Mouse (Mus musculus): ENCODE results near the gene Ndufaf5. TPM values are rescaled to one million over a fixed set of nuclear protein-coding genes. Genes with fewer than 3 reads are reported as not detected.
"Not testable (repeated sequence)": the region's sequence is repeated elsewhere in the genome, so short reads cannot be mapped to it uniquely, and the experiment has no call there.

Gene Ndufaf5
- total and polyA plus RNA-seq, 3 experiments: 11.8 to 27.3 (median 16.8) TPM

DNA sequence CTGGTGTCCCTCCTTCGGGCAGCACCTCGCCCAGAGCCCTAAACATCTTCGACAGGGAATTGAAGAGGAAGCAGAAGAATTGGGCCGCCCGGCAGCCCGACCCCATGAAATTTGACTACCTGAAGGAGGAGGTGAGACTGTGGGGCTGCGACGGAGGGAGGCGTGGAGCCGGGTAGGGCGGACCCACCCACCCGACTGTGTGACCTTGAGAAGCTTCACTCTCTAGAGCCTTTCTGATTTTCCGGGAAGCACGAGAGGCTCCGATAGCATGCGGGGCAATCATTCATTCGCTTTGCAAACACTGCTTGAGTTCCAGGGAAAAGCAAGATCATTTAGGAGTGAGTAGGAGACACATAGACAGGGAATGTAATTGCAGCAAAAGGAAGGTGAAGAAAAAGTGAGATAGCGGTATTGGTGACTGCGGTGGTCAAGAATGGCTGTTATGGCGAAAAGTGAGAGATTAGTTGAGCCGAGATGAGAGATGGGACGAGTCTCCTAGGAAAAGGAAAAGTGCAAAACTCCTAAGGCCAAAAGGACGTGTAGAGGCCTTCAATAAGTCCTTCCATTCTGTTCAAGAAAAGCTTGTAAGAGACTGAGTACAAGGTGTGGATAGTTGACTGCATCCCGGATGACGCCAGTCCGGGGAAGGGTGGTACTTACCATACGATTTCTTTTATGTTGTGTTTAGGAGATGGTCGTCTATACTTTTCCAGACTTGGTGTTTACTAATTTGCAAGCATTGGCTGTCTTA lies 529 bp downstream of the Ndufaf5 start:
- H3K4me1 ChIP-seq (ENCODE audit: insufficient read depth, low read depth, low read length): peaks cover 34% of the 10 kb centered on the region
- TF ChIP-seq CTCF (IDR thresholded peaks at IDR 0.05; ENCODE audit: low read depth, low read length): no peak
- no peak for TF ChIP-seq TAL1 (conservative IDR thresholded peaks at IDR 0.05; ENCODE audit: low read depth, low read length)
- TF ChIP-seq GATA1 (IDR thresholded peaks at IDR 0.05; ENCODE audit: borderline replicate concordance, low read length): no peak
- no peak for TF ChIP-seq POLR2AphosphoS5 (IDR thresholded peaks at IDR 0.05; ENCODE audit: insufficient replicate concordance, low read depth, low read length)
- TF ChIP-seq GATA2 (IDR thresholded peaks at IDR 0.05; ENCODE audit: borderline replicate concordance, low read depth, low read length): no peak

DNA sequence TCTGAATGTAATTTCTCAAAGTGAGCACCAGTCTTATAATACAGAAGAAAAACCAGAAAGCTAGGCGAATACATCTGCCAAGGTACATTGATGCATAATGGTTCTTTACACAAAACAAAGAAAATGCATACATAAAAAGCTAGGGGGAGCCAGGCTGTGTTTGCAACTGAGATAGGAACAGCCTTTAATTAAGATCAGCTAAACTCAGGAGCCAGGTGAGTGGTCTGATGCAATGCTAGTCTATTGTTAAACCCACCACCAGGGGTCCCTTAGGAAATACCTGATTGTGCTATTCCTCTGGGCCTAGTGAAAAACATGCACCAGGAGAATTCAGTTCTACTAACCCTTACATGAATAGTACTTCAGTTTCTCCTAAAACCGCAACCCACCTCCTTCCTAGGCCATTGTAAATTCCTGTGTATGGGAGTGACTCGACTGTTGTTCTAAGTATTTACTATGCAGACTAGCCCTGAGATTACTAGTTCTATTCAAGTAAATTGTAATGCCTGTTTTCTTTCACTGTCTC lies 15.3 kb downstream of the Ndufaf5 start:
- not testable (repeated sequence) for ATAC-seq (ENCODE audit: extremely low read depth, insufficient number of reproducible peaks, low FRiP score, poor library complexity, severe bottlenecking); H3K4me3 ChIP-seq (ENCODE audit: low read depth, low read length); DNase-seq (ENCODE audit: low spot score); H3K9me3 ChIP-seq (replicated peaks); H3K4me1 ChIP-seq (ENCODE audit: insufficient read depth, low read depth, low read length); H3K27me3 ChIP-seq (ENCODE audit: insufficient read depth, low read length)
- peaks cover 45% of the 10 kb centered on the region for H3K36me3 ChIP-seq (replicated peaks)

More for the DNA sequence above, 529 bp downstream of the Ndufaf5 start:
- H3K9me3 ChIP-seq (replicated peaks): no peaks in the 10 kb centered on the region
- peak overlapping the region; percentile 84 for H3K4me3 ChIP-seq (ENCODE audit: low read depth, low read length)
- peaks cover 25% of the 10 kb centered on the region for H3K36me3 ChIP-seq (replicated peaks)
- DNase-seq (ENCODE audit: low spot score) (peak; percentile 39), ATAC-seq (ENCODE audit: extremely low read depth, insufficient number of reproducible peaks, low FRiP score, poor library complexity, severe bottlenecking) (peak; percentile 47; the same call in 1 of the 2 replicates)
- no peaks in the 10 kb centered on the region for H3K27me3 ChIP-seq (ENCODE audit: insufficient read depth, low read length)

DNA sequence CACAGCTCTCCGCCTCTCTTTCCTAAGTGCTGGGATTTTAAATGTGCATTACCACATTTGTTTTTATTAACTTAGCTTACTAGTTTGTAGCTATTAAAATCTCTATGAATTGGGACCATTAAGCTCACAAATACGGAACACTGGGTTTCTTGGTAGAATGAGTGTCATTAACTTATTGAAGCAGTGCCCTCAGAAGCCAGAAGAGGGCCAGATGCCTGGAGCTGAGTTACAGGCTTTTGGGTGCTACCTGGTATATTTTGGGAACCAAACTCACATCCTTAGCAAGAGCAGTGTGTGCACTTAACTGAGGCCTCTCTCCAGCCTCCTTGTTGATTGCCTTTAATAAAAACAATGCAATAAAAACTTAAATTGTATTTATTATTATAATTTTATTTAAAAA lies 30.3 kb downstream of the Ndufaf5 start:
- TF ChIP-seq POLR2AphosphoS5 (IDR thresholded peaks at IDR 0.05; ENCODE audit: insufficient replicate concordance, low read depth, low read length) (no peak), TAL1 (conservative IDR thresholded peaks at IDR 0.05; ENCODE audit: low read depth, low read length) (no peak), CTCF (IDR thresholded peaks at IDR 0.05; ENCODE audit: low read depth, low read length) (no peak), GATA2 (IDR thresholded peaks at IDR 0.05; ENCODE audit: borderline replicate concordance, low read depth, low read length) (no peak), GATA1 (IDR thresholded peaks at IDR 0.05; ENCODE audit: borderline replicate concordance, low read length) (no peak)
- Histone ChIP-seq H3K27me3 (ENCODE audit: insufficient read depth, low read length) (no peaks in the 10 kb centered on the region), H3K9me3 (replicated peaks) (no peaks in the 10 kb centered on the region), H3K36me3 (replicated peaks) (peaks cover 68% of the 10 kb centered on the region), H3K4me3 (ENCODE audit: low read depth, low read length) (no peak overlapping the region), H3K4me1 (ENCODE audit: insufficient read depth, low read depth, low read length) (peaks cover 3% of the 10 kb centered on the region; the same call in 1 of the 2 replicates)
- no peak for DNase-seq (ENCODE audit: low spot score)
- ATAC-seq (ENCODE audit: extremely low read depth, insufficient number of reproducible peaks, low FRiP score, poor library complexity, severe bottlenecking): no peak

DNA sequence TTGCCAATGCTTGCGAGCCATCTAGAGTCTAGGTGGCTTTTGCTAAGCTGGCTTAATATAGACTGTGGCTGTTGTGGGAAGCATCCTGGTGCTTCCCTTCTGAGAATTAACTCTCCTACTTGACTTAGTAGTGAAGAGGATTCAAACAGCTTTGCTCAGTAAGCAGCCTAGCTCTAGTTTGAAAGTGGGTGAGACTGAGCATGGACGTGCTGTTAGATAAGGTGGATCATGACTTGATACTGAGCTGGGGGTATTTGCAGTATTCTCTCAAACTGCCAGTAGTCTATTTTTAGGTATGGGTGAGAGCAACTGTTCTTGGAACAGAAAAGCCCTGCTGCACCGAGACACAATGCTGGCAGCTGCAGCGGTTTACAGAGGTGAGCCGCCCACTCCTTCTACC lies 32.1 kb downstream of the Ndufaf5 start:
- Histone ChIP-seq H3K4me1 (ENCODE audit: insufficient read depth, low read depth, low read length) (peaks cover 3% of the 10 kb centered on the region; the same call in 1 of the 2 replicates), H3K4me3 (ENCODE audit: low read depth, low read length) (no peak overlapping the region), H3K27me3 (ENCODE audit: insufficient read depth, low read length) (no peaks in the 10 kb centered on the region), H3K9me3 (replicated peaks) (no peaks in the 10 kb centered on the region), H3K36me3 (replicated peaks) (peaks cover 59% of the 10 kb centered on the region)
- TF ChIP-seq POLR2AphosphoS5 (IDR thresholded peaks at IDR 0.05; ENCODE audit: insufficient replicate concordance, low read depth, low read length) (no peak), CTCF (IDR thresholded peaks at IDR 0.05; ENCODE audit: low read depth, low read length) (no peak), GATA1 (IDR thresholded peaks at IDR 0.05; ENCODE audit: borderline replicate concordance, low read length) (no peak), TAL1 (conservative IDR thresholded peaks at IDR 0.05; ENCODE audit: low read depth, low read length) (no peak), GATA2 (IDR thresholded peaks at IDR 0.05; ENCODE audit: borderline replicate concordance, low read depth, low read length) (no peak)
- no peak for ATAC-seq (ENCODE audit: extremely low read depth, insufficient number of reproducible peaks, low FRiP score, poor library complexity, severe bottlenecking)
- no peak for DNase-seq (ENCODE audit: low spot score)

DNA sequence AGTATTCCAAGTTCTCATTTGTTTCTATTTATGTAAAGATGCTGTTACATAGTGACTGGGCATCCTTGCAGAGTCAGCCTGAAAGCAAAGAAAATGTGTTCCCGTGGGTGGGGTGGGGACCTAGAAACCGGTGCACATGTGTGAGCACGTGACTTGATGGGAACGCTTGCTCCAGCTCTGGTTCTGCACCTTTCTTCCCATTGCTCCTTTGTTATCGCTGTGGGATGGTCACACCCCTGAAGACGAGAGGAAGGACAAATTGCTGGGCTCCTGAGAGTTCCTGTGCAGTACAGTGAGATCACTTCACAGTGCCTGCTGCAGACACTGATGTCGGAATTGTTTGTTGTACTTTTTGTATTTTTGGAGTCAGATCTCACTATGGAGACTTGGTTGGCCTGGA lies 33.3 kb downstream of the Ndufaf5 start:
- Histone ChIP-seq H3K4me1 (ENCODE audit: insufficient read depth, low read depth, low read length) (peaks cover 3% of the 10 kb centered on the region; the same call in 1 of the 2 replicates), H3K36me3 (replicated peaks) (peaks cover 51% of the 10 kb centered on the region), H3K27me3 (ENCODE audit: insufficient read depth, low read length) (no peaks in the 10 kb centered on the region), H3K9me3 (replicated peaks) (no peaks in the 10 kb centered on the region), H3K4me3 (ENCODE audit: low read depth, low read length) (no peak overlapping the region)
- TF ChIP-seq GATA1 (IDR thresholded peaks at IDR 0.05; ENCODE audit: borderline replicate concordance, low read length) (no peak), POLR2AphosphoS5 (IDR thresholded peaks at IDR 0.05; ENCODE audit: insufficient replicate concordance, low read depth, low read length) (no peak), GATA2 (IDR thresholded peaks at IDR 0.05; ENCODE audit: borderline replicate concordance, low read depth, low read length) (no peak), CTCF (IDR thresholded peaks at IDR 0.05; ENCODE audit: low read depth, low read length) (no peak), TAL1 (conservative IDR thresholded peaks at IDR 0.05; ENCODE audit: low read depth, low read length) (no peak)
- ATAC-seq (ENCODE audit: extremely low read depth, insufficient number of reproducible peaks, low FRiP score, poor library complexity, severe bottlenecking) (no peak), DNase-seq (ENCODE audit: low spot score) (no peak)

DNA sequence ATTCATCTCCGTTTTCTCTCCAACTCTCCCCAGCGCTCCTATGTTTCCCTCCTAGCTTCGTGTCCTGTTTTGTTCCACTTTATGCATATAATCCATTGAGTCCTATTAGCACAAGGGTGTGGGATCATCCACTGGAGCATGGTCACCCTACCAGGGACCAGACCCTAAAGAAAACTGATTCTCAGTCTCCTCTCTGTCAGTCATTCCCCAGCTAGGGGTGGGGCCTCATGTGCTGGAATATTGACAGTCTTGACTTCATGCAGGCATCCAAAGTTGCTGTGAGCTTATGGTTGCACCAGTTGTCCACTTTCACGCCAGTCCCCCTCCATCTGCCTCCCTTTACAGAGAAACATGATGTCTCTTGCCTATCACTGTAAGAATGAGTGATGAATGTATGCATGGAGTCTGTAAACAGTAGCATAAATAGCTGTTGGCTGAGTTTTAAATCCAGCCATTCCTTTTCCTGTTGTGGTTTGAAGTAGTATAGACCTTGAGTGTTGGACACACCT lies 44.1 kb downstream of the Ndufaf5 start:
- Histone ChIP-seq H3K9me3 (replicated peaks) (no peaks in the 10 kb centered on the region), H3K36me3 (replicated peaks) (no peaks in the 10 kb centered on the region), H3K27me3 (ENCODE audit: insufficient read depth, low read length) (no peaks in the 10 kb centered on the region; the same call in 1 of the 2 replicates), H3K4me1 (ENCODE audit: insufficient read depth, low read depth, low read length) (no peaks in the 10 kb centered on the region), H3K4me3 (ENCODE audit: low read depth, low read length) (no peak overlapping the region)
- ATAC-seq (ENCODE audit: extremely low read depth, insufficient number of reproducible peaks, low FRiP score, poor library complexity, severe bottlenecking) (no peak), DNase-seq (ENCODE audit: low spot score) (no peak)
- TF ChIP-seq POLR2AphosphoS5 (IDR thresholded peaks at IDR 0.05; ENCODE audit: insufficient replicate concordance, low read depth, low read length) (no peak), TAL1 (conservative IDR thresholded peaks at IDR 0.05; ENCODE audit: low read depth, low read length) (no peak), CTCF (IDR thresholded peaks at IDR 0.05; ENCODE audit: low read depth, low read length) (no peak), GATA2 (IDR thresholded peaks at IDR 0.05; ENCODE audit: borderline replicate concordance, low read depth, low read length) (no peak), GATA1 (IDR thresholded peaks at IDR 0.05; ENCODE audit: borderline replicate concordance, low read length) (no peak)

Measured in G1E (cell line).